Comparison of ENCODE assay signal across 13 mouse cellular contexts in the genomic region with DNA sequence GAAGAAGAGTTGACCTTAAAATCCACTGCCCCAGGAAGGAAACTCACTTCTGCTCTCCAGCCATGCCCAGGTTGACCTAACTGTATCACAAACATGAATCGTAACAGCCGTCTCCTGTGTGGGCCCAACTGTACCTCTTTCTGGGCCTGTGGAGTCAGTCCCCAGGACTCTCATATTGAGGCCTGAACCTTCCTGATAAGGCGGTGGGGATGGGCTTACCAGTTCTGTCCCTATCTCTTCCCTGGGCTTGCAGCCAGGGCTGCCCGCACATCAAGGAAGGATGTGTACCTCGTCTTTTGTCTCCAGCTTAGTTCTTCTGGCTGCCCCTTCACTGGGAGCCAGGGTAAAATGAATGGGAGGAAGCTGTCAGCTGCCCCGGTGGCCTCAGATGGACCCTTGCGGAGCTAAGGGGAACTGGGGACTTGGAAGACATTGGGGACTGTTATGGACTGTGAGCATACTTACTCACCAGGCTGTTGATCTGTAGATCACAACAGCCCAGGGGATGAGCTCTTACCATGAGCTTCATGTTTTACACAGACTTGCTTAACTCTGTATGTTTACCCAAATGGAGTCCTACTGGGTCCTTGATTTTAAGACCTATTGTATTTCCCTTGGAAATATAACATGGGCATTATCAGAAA. TPM values are rescaled to one million over a fixed set of nuclear protein-coding genes. Genes with fewer than 3 reads are reported as not detected.
DNase-seq lines count a peak whose midpoint lies in the region; ATAC-seq and TF ChIP-seq lines count a peak whose summit lies in the region.
"Had no signal": no experiment of that assay in that cellular context is flagged by ENCODE, and none has a peak within 500 bp of the region (broad histone marks: within the 10 kb centered on the region; RNA-seq: fewer than 3 reads in every experiment).

No protein-coding gene starts in this region.

- H3K36me3 ChIP-seq in kidney, adult 2 months (ENCODE audit: control insufficient read depth, insufficient read depth, low read length) = no peaks in the 10 kb centered on the region
- peaks cover 12% of the 10 kb centered on the region; the same call in 1 of the 2 replicates for H3K36me3 ChIP-seq in kidney, embryonic 14.5 days (ENCODE audit: control insufficient read depth, insufficient read depth, low read length)
- H3K36me3 ChIP-seq: G1E had no signal

- no peak; the same call in 1 of the 2 replicates for ATAC-seq in kidney, embryonic 14.5 days (ENCODE audit: low FRiP score, low TSS enrichment)
- ATAC-seq in erythroblast, adult 5-6 weeks (replicated peaks; ENCODE audit: low FRiP score, poor library complexity, severe bottlenecking) = peak; percentile 98
- ATAC-seq: forebrain, embryonic 13.5 days; midbrain, embryonic 16.5 days had no signal

- no peaks in the 10 kb centered on the region for H3K27me3 ChIP-seq in kidney, adult 2 months (replicated peaks; ENCODE audit: control insufficient read depth, insufficient read depth, low read length)
- no peaks in the 10 kb centered on the region for H3K27me3 ChIP-seq in kidney, embryonic 14.5 days (ENCODE audit: control insufficient read depth, insufficient read depth, low read length)
- H3K27me3 ChIP-seq: forebrain, embryonic 13.5 days; hindbrain, embryonic 13.5 days had no signal

- no peak overlapping the region for H3K4me3 ChIP-seq in kidney, adult 2 months (ENCODE audit: insufficient read depth, low read depth, low read length)
- H3K4me3 ChIP-seq in kidney, embryonic 14.5 days (ENCODE audit: low read length) = no peak overlapping the region
- H3K4me3 ChIP-seq: forebrain, embryonic 13.5 days; hindbrain, embryonic 13.5 days had no signal

- 69% methylated on average over 7 of the region's 7 CpGs for WGBS in kidney, adult 2 months
- 81% methylated on average over 7 of the region's 7 CpGs for WGBS in kidney, embryonic 14.5 days

- DNase-seq in kidney, adult 2 months = peak; percentile 65
- DNase-seq in kidney, postnatal 14 days = peak; percentile 73
- peak; percentile 59 to 77 for DNase-seq in spleen, postnatal 36 days (ENCODE audit: low spot score in 2 of 2)
- DNase-seq in adipocyte (ENCODE audit: low spot score) = no peak
- DNase-seq in frontal cortex, postnatal 10 days (ENCODE audit: low spot score in 2 of 2) = no peak
- DNase-seq: cerebellum, adult 9-11 months; thymus, postnatal 25 days had no signal

- H3K4me1 ChIP-seq in kidney, adult 2 months (ENCODE audit: control insufficient read depth, insufficient read depth, low read length) = no peaks in the 10 kb centered on the region; the same call in 1 of the 2 replicates
- peaks cover 8% of the 10 kb centered on the region for H3K4me1 ChIP-seq in kidney, embryonic 14.5 days (ENCODE audit: control insufficient read depth, insufficient read depth, low read length)
- H3K4me1 ChIP-seq: forebrain, embryonic 13.5 days; hindbrain, embryonic 13.5 days had no signal

- 0 out of 2 replicates have a peak, but pooled peaks cover 4% of the 10 kb centered on the region for H3K9me3 ChIP-seq in kidney, embryonic 14.5 days (ENCODE audit: control insufficient read depth, low read length)
- H3K9me3 ChIP-seq: forebrain, embryonic 13.5 days; G1E; hindbrain, embryonic 13.5 days had no signal

- no peak overlapping the region; the same call in 1 of the 2 replicates for H3K27ac ChIP-seq in kidney, adult 2 months (ENCODE audit: insufficient read depth, low read depth, low read length)
- no peak overlapping the region for H3K27ac ChIP-seq in kidney, embryonic 14.5 days (ENCODE audit: low read depth, low read length)
- H3K27ac ChIP-seq: forebrain, embryonic 13.5 days; hindbrain, embryonic 13.5 days had no signal

- no peak overlapping the region for H3K9ac ChIP-seq in kidney, embryonic 14.5 days (ENCODE audit: low read depth, low read length)
- H3K9ac ChIP-seq: forebrain, embryonic 13.5 days; hindbrain, embryonic 13.5 days had no signal

- no peak for TF ChIP-seq CTCF in kidney, adult 2 months (conservative IDR thresholded peaks at IDR 0.05; ENCODE audit: insufficient read depth, insufficient read length, low read depth, low read length)

- H3K4me2 ChIP-seq in kidney, embryonic 14.5 days (replicated peaks; ENCODE audit: low read depth, low read length) = no peak overlapping the region
- H3K4me2 ChIP-seq: forebrain, embryonic 13.5 days; hindbrain, embryonic 13.5 days had no signal

- no peak for TF ChIP-seq POLR2A in kidney, adult 2 months (IDR thresholded peaks at IDR 0.05; ENCODE audit: low read depth, low read length)

RNA-seq across cellular contexts. Expression of a gene that starts 22.1 kb away (rescaled TPM):
- polyA plus RNA-seq in kidney, adult 2 months (2012; rRNA removed) = 2.9 and 3.6 TPM in 2 replicates
- 7.6 and 14.7 TPM in 2 replicates for polyA plus RNA-seq in kidney, embryonic 14.5 days (2014; fragmentation: Nextera tagmentation; extraction: Ambion mirVana)
- 4.6 TPM in 2 replicates for total RNA-seq in erythroblast, adult 5-6 weeks (2015; ENCODE audit: low replicate concordance)
- 5.6 and 6.2 TPM in 2 replicates for total RNA-seq in erythroblast, adult 5-6 weeks (2017; ENCODE audit: low replicate concordance)
- polyA plus RNA-seq: G1E had no signal

RNA-seq across cellular contexts. Expression of a gene that starts 25.7 kb away (rescaled TPM):
- polyA plus RNA-seq in kidney, adult 2 months (2012; rRNA removed) = 9.6 and 14.2 TPM in 2 replicates
- polyA plus RNA-seq in kidney, embryonic 14.5 days (2014; fragmentation: Nextera tagmentation; extraction: Ambion mirVana) = 5.0 and 5.4 TPM in 2 replicates
- 4.4 and 4.8 TPM in 2 replicates for total RNA-seq in erythroblast, adult 5-6 weeks (2015; ENCODE audit: low replicate concordance)
- 4.3 and 8.9 TPM in 2 replicates for total RNA-seq in erythroblast, adult 5-6 weeks (2017; ENCODE audit: low replicate concordance)

Comparison
In these comparisons a context has a peak if more than half of its experiments do, and no peak if none do; other contexts are left out.
1. DNase-seq: peak in kidney, adult 2 months (single experiment), kidney, postnatal 14 days (single experiment) and spleen, postnatal 36 days (2 of 2); none in adipocyte (single experiment) and frontal cortex, postnatal 10 days (0 of 2).